Mouse (Mus musculus) G1E (cell line): ENCODE measurements at regions not wholly inside any gene's neighbourhood (a gene's known extent, or its start where the extent isn't known, plus 50 kb on each side); places are given as distances from the start of the nearest gene placed in this dataset.

Experiments used
- CTCF ChIP-seq: IDR thresholded peaks from 2 replicates; pipeline ENCODE4 v1.5.1; 2012; ENCODE audit warnings: low read depth, low read length, inconsistent platforms, mixed read lengths
- GATA1 ChIP-seq: IDR thresholded peaks from 2 replicates; pipeline ENCODE4 v1.6.1; 2012; ENCODE audit warnings: borderline replicate concordance, low read length, inconsistent platforms, mixed read lengths
- GATA2 ChIP-seq: IDR thresholded peaks from 2 replicates; pipeline ENCODE4 v1.6.1; 2012; ENCODE audit warnings: low read depth, low read length, inconsistent platforms, borderline replicate concordance
- TAL1 ChIP-seq: conservative IDR thresholded peaks from 2 replicates; pipeline ENCODE4 v1.6.1; 2012; ENCODE audit warnings: low read depth, low read length, inconsistent platforms, mixed read lengths

DNA sequence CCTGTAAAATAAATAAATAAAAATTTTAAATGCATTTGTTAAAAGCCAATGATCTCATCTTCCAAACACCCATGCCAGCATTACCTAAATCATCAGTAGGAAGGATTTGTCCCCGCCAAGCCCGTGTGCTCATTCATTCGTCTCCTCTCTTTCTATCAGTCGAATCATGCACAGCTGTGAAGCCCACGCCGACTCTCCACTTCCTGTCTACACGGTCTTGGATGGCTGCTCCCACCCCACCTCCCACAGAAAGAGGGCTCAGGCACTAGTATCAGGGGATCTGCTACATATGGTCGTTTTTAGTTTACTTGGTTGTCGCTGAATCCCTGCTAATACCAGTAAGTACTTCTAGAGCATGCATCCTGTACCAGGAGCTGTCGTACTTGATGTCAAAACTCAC, 163.2 kb upstream of the Npvf start:
- TF ChIP-seq GATA2 = no peak
- no peak for TF ChIP-seq CTCF
- TF ChIP-seq GATA1 = no peak
- TF ChIP-seq TAL1 = no peak
